Mouse (Mus musculus) limb, embryonic 13.5 days (tissue): ENCODE measurements around the gene Stox2. TPM values are rescaled to one million over a fixed set of nuclear protein-coding genes. Genes with fewer than 3 reads are reported as not detected.

Experiments
- ATAC-seq: fragments of 200-750 bp; cut with Nextera tagmentation; 2 replicates; pipeline ENCODE4 v1.8.0; 2017; ENCODE audit warnings: low read depth, moderate number of reproducible peaks, moderate TSS enrichment; ENCODE audit not compliant: low FRiP score
- H3K27ac ChIP-seq: fragments of 300-500 bp; sonication (generic); 2 replicates; pipeline ENCODE4 v1.5.1; 2015; ENCODE audit warnings: inconsistent platforms, mild to moderate bottlenecking, moderate library complexity
- H3K27me3 ChIP-seq: fragments of 300-500 bp; sonication (generic); 2 replicates; pipeline ENCODE4 v1.6.1; 2015; ENCODE audit warnings: mild to moderate bottlenecking, inconsistent platforms
- H3K36me3 ChIP-seq: fragments of 300-500 bp; sonication (generic); 2 replicates; pipeline ENCODE4 v1.6.1; 2015; ENCODE audit warnings: inconsistent platforms, mild to moderate bottlenecking, moderate library complexity
- H3K4me1 ChIP-seq: fragments of 300-500 bp; sonication (generic); 2 replicates; pipeline ENCODE4 v1.6.1; 2015; ENCODE audit warnings: inconsistent platforms
- H3K4me2 ChIP-seq: fragments of 300-500 bp; sonication (generic); replicated peaks from 2 replicates; pipeline ENCODE4 v1.6.1; 2015; ENCODE audit warnings: inconsistent platforms, mild to moderate bottlenecking, moderate library complexity
- H3K4me3 ChIP-seq: fragments of 300-500 bp; sonication (generic); 2 replicates; pipeline ENCODE4 v1.5.1; 2015; ENCODE audit warnings: moderate library complexity, mild to moderate bottlenecking, inconsistent platforms
- H3K9ac ChIP-seq: fragments of 300-500 bp; sonication (generic); 2 replicates; pipeline ENCODE4 v1.6.1; 2015; ENCODE audit warnings: mild to moderate bottlenecking, inconsistent platforms
- H3K9me3 ChIP-seq: fragments of 300-500 bp; sonication (generic); 2 replicates; pipeline ENCODE4 v1.6.1; 2016; ENCODE audit warnings: inconsistent platforms
- WGBS: fragments of 180-500 bp; shearing (Covaris S2); methylation state at CpG from one replicate; pipeline ENCODE4 v1.1.7; 2015; 5-methylcytosine and 5-hydroxymethylcytosine counted together
- polyA plus RNA-seq: library from polyadenylated mRNA; unstranded; fragments of >200 nt; fragmentation: Nextera tagmentation; extraction: Ambion mirVana; gene quantifications from 2 replicates; pipeline ENCODE4 v1.2.1, GENCODE M21; 2015

Gene Stox2
- polyA plus RNA-seq, 1 experiment from 2014 or later = 21.4 TPM

DNA sequence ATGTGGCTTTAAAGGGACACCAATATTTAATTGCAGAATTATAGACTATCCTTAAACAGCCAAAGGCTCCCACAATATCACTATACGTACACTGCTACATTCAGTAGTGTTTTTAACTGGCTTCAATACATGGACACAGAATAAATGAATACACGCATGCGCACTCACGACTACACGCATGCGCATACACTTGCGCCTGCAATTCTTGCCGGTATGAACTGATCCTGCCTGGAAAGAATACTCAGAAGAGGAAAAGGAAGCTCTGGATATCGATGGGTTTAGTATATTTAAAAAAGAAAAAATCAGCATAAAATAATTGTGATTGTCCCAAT is 100.4 kb downstream of the Stox2 start:
- Histone ChIP-seq H3K4me2 (peak overlapping the region; percentile 38; the same call in 1 of the 2 replicates), H3K4me3 (no peak overlapping the region), H3K9me3 (no peaks in the 10 kb centered on the region), H3K9ac (no peak overlapping the region), H3K27ac (no peak overlapping the region), H3K36me3 (no peaks in the 10 kb centered on the region), H3K4me1 (peaks cover 58% of the 10 kb centered on the region), H3K27me3 (0 out of 2 replicates have a peak, but pooled peaks cover 2% of the 10 kb centered on the region)
- no peak for ATAC-seq
- 76% methylated on average over 9 of the region's 9 CpGs for WGBS

DNA sequence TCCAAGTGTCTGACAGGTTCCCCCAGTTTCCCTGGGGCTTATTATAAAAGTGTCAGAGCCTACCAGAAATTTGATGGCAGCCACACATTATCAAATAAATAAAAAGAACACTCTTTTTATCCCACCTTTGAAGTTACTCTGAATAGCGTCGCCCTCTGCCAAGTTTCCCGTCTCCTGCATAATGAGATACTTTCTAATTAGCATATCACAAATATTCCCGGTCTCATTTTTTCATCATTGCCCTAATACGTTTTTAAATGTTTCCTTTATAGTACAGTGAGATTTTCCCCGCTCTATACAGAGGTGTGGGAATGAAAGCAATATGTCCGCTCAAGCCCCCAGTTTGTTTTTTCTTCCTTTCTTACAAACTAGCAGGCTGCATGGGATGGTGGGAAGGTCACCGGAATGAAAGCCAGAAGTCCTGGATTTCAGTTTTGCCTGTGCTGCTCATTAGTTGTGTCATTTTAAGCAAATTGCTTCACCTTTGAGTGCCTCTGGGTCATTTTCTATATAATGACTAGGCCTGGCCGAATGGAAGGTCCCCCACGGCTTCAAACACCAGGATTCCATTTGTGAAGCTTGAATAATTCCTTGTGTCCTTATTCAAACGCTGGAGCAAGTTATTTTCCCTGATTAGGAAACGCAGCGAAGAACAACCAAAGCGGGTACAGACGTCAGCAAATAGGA is 100.9 kb downstream of the Stox2 start:
- ATAC-seq = no peak
- Histone ChIP-seq H3K27ac (no peak overlapping the region), H3K27me3 (0 out of 2 replicates have a peak, but pooled peaks cover 2% of the 10 kb centered on the region), H3K9me3 (no peaks in the 10 kb centered on the region), H3K4me2 (peak overlapping the region; percentile 38), H3K4me3 (no peak overlapping the region), H3K36me3 (no peaks in the 10 kb centered on the region), H3K9ac (no peak overlapping the region), H3K4me1 (peaks cover 58% of the 10 kb centered on the region)
- 16% methylated on average over 15 of the region's 15 CpGs for WGBS

DNA sequence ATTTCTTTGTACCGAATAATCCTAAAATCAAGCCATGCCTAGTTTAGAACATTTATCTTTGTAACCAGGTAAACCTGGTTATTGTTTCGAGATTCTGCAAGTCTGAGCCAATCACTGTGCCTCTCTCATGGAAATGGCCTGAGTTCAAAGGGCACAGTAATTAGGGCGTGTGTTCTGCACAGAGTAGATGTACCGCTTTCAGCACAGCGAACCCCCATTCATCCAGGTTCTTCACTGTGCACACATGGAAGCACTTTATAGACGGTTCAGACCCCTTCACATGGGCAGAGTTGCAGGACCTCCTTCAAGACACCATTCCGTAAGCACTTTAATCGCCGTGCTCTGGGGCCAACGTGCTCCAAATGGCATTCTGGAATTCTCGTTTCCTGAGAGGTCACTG is 104.7 kb downstream of the Stox2 start:
- peaks cover 51% of the 10 kb centered on the region for H3K4me1 ChIP-seq

DNA sequence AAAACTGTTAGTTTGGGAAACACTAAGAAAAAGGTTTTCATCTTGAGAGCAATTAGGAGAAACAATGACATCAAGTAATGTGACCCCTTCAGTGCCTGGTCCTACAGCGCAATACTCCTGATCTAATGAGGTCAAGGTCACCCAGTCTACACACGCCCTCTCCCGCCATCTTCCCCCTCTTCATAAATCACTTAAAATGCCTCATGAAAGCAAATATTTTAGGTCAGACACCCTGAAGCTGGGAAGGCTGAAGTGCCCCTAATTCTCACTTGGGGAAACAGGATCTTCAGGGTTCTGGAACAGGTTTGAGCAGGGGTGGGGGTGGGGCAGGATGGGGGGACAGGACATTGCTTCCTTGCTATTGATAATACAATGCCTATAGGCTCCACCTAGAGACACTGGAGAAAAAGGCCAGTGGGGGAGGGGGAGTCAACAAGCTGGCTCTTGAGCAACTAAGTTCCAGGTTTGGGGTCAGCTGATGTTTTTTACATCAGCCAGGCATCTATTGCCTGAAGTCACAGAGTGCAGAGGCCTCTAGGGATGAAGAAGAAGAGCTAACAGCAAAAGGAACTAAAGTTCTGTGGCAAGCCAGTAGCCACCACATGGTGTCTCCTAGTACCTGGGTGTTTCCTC is 107.4 kb downstream of the Stox2 start:
- no peak for ATAC-seq
- Histone ChIP-seq H3K4me2 (no peak overlapping the region), H3K27ac (no peak overlapping the region), H3K36me3 (no peaks in the 10 kb centered on the region), H3K9ac (no peak overlapping the region), H3K4me3 (no peak overlapping the region), H3K27me3 (no peaks in the 10 kb centered on the region), H3K4me1 (peaks cover 43% of the 10 kb centered on the region), H3K9me3 (no peaks in the 10 kb centered on the region)
- WGBS = 29% methylated on average over 3 of the region's 3 CpGs

More for the DNA sequence above, 104.7 kb downstream of the Stox2 start:
- Histone ChIP-seq H3K36me3 (no peaks in the 10 kb centered on the region), H3K4me3 (no peak overlapping the region), H3K27me3 (no peaks in the 10 kb centered on the region), H3K4me2 (peak overlapping the region; percentile 21; the same call in 1 of the 2 replicates), H3K9ac (no peak overlapping the region), H3K9me3 (no peaks in the 10 kb centered on the region), H3K27ac (no peak overlapping the region)
- 19% methylated on average over 11 of the region's 11 CpGs for WGBS
- ATAC-seq = no peak

DNA sequence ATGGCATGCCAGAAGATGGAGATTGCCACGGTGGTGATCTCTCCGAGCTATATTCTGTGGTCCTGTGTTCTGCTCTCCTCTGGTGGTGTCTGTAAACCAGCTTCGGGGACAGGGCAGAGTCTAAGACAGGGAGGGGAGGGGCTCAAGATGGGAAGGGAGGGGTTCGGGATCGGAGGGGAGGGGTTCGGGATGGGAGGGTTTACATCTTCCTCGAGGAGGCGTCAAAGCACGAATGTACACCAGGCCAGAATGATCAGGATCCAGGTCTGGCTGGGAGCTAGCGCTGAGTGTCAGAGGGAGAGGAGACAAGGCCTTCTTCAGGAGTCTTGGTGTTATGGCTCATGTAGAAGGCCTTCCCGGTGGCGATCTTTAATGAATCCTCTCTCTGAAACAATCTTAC is 109.7 kb downstream of the Stox2 start:
- no peak overlapping the region for H3K4me2 ChIP-seq
- H3K27me3 ChIP-seq = no peaks in the 10 kb centered on the region
- no peak overlapping the region for H3K9ac ChIP-seq
- H3K27ac ChIP-seq = no peak overlapping the region
- no peak overlapping the region for H3K4me3 ChIP-seq
- peaks cover 42% of the 10 kb centered on the region for H3K4me1 ChIP-seq
- no peaks in the 10 kb centered on the region for H3K36me3 ChIP-seq
- H3K9me3 ChIP-seq = no peaks in the 10 kb centered on the region
- WGBS = 87% methylated on average over 12 of the region's 12 CpGs
- ATAC-seq = no peak

DNA sequence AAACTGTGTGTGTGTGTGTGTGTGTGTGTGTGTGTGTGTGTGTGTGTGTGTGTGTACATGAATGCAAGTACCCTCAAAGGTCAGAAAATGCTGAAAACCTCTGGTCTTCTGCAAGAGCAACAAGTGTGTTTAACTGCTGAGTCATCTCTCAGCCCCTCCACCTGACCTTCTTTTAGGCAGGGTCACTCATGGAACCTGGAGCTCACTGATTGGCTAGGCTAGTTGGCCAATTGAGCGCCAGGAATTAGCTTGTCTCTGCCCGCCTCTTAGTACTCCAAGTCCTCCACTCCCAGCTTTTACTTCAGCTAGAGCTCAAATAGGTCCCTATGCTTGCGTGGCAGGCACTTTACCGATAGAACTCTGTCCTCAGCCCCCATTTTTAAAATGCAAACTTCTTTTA is 110.2 kb downstream of the Stox2 start:
- Histone ChIP-seq H3K27ac (no peak overlapping the region), H3K27me3 (no peaks in the 10 kb centered on the region), H3K4me1 (peaks cover 42% of the 10 kb centered on the region), H3K9ac (no peak overlapping the region), H3K9me3 (no peaks in the 10 kb centered on the region), H3K4me2 (no peak overlapping the region), H3K36me3 (no peaks in the 10 kb centered on the region), H3K4me3 (no peak overlapping the region)
- WGBS = 95% methylated on average over 4 of the region's 4 CpGs
- ATAC-seq = no peak

DNA sequence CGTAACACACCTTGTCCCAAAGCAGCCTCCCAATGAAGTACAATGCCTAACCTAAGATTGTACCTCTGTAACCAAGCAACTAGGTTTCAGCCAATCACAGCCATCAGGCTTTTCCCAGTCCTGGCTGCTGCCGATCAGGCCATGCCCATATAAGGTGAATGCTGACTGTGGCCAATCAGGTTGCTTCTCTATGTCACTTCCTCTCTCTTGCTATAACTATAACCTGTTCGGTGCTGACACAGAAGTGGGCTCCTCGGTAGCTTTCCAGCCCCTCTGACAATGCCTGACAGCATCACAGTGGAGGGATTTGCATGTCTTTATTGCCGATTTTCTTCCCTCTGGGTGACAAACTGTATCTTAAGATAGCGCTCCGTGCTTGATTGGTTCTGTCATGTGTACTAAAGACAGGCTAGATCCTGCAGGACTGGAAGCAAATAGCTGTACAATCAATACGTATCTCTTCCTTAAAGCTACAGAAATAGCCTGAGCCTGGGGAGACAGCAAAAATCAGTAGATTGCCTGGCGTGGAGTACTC is 111.9 kb downstream of the Stox2 start:
- Histone ChIP-seq H3K9me3 (no peaks in the 10 kb centered on the region), H3K4me1 (peaks cover 32% of the 10 kb centered on the region), H3K4me2 (peak overlapping the region; percentile 46), H3K4me3 (peak overlapping the region; percentile 18; the same call in 1 of the 2 replicates), H3K36me3 (no peaks in the 10 kb centered on the region), H3K9ac (no peak overlapping the region), H3K27ac (no peak overlapping the region), H3K27me3 (no peaks in the 10 kb centered on the region)
- 60% methylated on average over 9 of the region's 9 CpGs for WGBS
- peak; percentile 88 for ATAC-seq

DNA sequence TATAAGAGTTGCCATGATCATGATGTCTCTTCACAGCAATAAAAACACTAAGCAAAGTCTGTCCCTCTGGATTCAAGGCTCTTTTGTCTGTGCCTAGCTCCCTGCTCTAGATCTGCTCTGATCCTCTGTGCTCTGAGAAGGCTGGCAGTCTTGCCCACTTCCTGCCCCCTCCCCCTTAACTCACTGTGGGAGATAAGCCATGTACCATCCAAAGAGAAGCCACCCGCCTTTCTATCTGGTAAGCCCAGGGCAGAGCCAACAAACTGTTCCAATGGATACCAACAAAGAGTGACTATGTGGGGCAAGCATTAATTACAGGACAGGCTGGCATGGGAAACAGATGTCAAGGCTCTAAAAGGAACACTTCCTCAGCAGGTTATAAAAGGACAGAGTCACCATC is 113.2 kb downstream of the Stox2 start:
- H3K27me3 ChIP-seq = no peaks in the 10 kb centered on the region
- H3K36me3 ChIP-seq = no peaks in the 10 kb centered on the region
- H3K9me3 ChIP-seq = no peaks in the 10 kb centered on the region
- no peak overlapping the region for H3K4me3 ChIP-seq
- ATAC-seq = no peak
- no peak overlapping the region for H3K9ac ChIP-seq
- no peak overlapping the region for H3K4me2 ChIP-seq
- H3K4me1 ChIP-seq = peaks cover 29% of the 10 kb centered on the region
- 79% methylated on average over 1 of the region's 1 CpGs for WGBS
- H3K27ac ChIP-seq = no peak overlapping the region

DNA sequence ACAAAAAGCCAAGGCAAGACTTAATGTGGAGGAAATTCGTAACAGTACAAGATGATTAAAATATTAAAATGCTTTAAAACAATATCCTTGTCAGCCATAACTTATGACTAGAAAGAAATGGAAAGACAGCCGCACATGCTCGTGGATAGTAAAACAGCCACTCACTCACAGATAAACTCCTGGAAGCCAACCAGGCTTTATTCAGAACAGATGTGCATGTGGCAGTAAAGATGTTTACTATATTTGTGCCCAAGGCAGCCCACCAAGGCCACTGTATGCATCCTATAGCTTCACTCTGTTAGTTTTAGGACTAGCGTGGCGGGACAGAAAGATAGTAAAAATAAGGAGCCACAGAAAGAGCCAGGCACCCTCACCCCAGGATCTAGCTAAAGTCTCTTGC is 115.2 kb downstream of the Stox2 start:
- Histone ChIP-seq H3K9me3 (no peaks in the 10 kb centered on the region), H3K4me3 (no peak overlapping the region), H3K4me2 (no peak overlapping the region), H3K4me1 (peaks cover 34% of the 10 kb centered on the region), H3K27me3 (no peaks in the 10 kb centered on the region), H3K36me3 (no peaks in the 10 kb centered on the region), H3K9ac (no peak overlapping the region), H3K27ac (no peak overlapping the region)
- ATAC-seq = no peak
- WGBS = 30% methylated on average over 5 of the region's 5 CpGs

DNA sequence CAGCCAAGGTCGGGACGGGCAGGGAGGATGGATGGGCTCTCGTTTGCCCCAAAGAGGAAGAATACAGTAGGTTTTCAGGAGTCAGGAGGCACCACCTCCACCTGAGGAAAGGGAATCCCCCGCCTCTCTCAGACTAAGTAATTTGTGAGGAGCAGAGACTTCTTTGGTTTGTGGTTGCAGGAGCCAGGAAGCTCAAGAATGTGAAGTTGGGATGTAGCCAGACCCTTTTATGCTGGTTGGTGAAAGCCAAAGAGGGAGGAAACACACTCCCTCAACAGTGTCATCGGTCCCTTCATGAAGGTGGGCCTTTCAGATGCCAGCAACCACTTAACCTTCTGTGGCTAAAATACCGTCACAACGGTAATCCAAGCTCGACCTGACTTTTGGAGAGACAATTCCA is 119.8 kb downstream of the Stox2 start:
- Histone ChIP-seq H3K4me3 (no peak overlapping the region), H3K36me3 (no peaks in the 10 kb centered on the region), H3K4me1 (peaks cover 32% of the 10 kb centered on the region), H3K9ac (no peak overlapping the region), H3K4me2 (no peak overlapping the region), H3K27me3 (no peaks in the 10 kb centered on the region), H3K27ac (no peak overlapping the region), H3K9me3 (no peaks in the 10 kb centered on the region)
- 79% methylated on average over 8 of the region's 8 CpGs for WGBS
- ATAC-seq = no peak

DNA sequence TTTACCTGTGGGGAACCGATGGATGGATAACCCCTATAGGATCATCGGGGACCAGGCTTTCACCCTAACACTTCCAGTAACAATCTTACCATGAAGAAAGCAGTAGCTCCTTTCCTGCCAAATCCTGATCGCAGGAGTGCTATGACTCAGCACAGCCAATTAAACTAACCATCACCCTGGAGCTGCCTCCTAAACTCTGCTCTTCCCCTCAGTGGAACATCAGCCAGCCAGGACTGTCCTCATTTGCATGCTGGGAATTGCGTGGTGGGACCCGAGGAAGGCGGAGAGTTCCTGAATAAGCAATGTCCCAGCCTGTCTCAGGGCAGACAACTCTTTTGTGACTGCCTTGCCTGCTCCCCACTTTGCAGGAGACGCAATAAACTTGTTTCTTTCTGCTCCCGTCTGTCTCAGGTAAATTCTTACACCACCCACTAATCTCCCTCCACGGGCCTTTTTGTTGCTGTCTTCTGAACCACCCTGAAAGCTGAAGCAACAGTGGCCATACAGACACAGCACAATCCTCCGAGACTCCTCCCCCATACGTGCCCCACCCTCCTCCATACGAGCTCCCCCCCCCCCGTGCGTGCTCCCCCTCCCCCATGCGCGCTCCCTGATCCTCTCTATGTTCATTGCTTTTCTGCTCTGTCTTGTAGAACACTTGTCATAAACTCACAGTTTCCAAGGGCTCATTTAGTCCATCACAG is 121.9 kb downstream of the Stox2 start:
- H3K9me3 ChIP-seq = no peaks in the 10 kb centered on the region
- H3K4me3 ChIP-seq = no peak overlapping the region
- no peaks in the 10 kb centered on the region for H3K27me3 ChIP-seq
- WGBS = 32% methylated on average over 16 of the region's 16 CpGs
- H3K4me2 ChIP-seq = no peak overlapping the region
- no peak; the same call in 1 of the 2 replicates for ATAC-seq
- no peaks in the 10 kb centered on the region for H3K36me3 ChIP-seq
- no peak overlapping the region for H3K9ac ChIP-seq
- H3K27ac ChIP-seq = no peak overlapping the region
- peaks cover 28% of the 10 kb centered on the region for H3K4me1 ChIP-seq

DNA sequence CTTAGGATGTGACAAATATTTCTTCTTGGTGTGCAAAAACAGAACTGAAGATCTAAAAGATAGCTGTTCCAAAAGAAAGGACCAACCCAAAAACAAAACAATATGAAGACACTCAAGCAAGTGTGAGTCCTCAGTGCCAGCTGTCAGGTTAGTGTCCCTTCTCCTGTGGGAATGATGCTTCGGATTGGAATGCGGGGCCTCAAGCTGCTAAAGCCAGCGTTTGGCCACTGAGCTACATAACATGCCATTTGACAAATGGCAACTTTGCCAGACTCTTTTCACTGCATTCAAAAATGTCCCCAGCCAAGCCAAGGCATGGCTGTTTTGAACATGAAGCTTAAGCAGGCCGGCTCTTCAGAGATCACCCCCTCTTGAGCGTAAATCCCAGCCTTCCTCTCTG is 124.9 kb downstream of the Stox2 start:
- Histone ChIP-seq H3K9ac (no peak overlapping the region), H3K4me3 (no peak overlapping the region), H3K36me3 (no peaks in the 10 kb centered on the region), H3K4me2 (no peak overlapping the region), H3K9me3 (no peaks in the 10 kb centered on the region), H3K4me1 (peaks cover 21% of the 10 kb centered on the region), H3K27ac (no peak overlapping the region), H3K27me3 (no peaks in the 10 kb centered on the region)
- ATAC-seq = no peak
- WGBS = 32% methylated on average over 5 of the region's 5 CpGs
